Mouse (Mus musculus) lung, embryonic 16.5 days (tissue): Measurements from ENCODE around the gene Mapk7. TPM values are rescaled to one million over a fixed set of nuclear protein-coding genes. Genes with fewer than 3 reads are reported as not detected.

ENCODE experiments used
- ATAC-seq: fragments of 200-750 bp; cut with Nextera tagmentation; 2 replicates; pipeline ENCODE4 v1.8.0; 2017; ENCODE audit warnings: low read depth, mild to moderate bottlenecking, moderate library complexity
- H3K27ac ChIP-seq: fragments of 300-500 bp; sonication (generic); 2 replicates; pipeline ENCODE4 v1.5.1; 2014; ENCODE audit warnings: mild to moderate bottlenecking, control low read depth, low read length
- H3K27me3 ChIP-seq: fragments of 300-500 bp; sonication (generic); 2 replicates; pipeline ENCODE4 v1.6.1; 2014; ENCODE audit warnings: low read depth, low read length, mixed read lengths; ENCODE audit not compliant: control insufficient read depth, insufficient read depth
- H3K36me3 ChIP-seq: fragments of 300-500 bp; sonication (generic); 2 replicates; pipeline ENCODE4 v1.6.1; 2014; ENCODE audit warnings: low read length; ENCODE audit not compliant: control insufficient read depth, insufficient read depth
- H3K4me1 ChIP-seq: fragments of 300-500 bp; sonication (generic); replicated peaks from 2 replicates; pipeline ENCODE4 v1.6.1; 2014; ENCODE audit warnings: low read length, mixed read lengths; ENCODE audit not compliant: control insufficient read depth, insufficient read depth
- H3K4me2 ChIP-seq: fragments of 300-500 bp; sonication (generic); 2 replicates; pipeline ENCODE4 v1.6.1; 2014; ENCODE audit warnings: low read depth, low read length, control low read depth
- H3K4me3 ChIP-seq: fragments of 300-500 bp; sonication (generic); 2 replicates; pipeline ENCODE4 v1.5.1; 2014; ENCODE audit warnings: mild to moderate bottlenecking, low read length, control low read depth
- H3K9ac ChIP-seq: fragments of 300-500 bp; sonication (generic); 2 replicates; pipeline ENCODE4 v1.6.1; 2014; ENCODE audit warnings: low read length, control low read depth
- H3K9me3 ChIP-seq: fragments of 300-500 bp; sonication (generic); 2 replicates; pipeline ENCODE4 v1.6.1; 2016; ENCODE audit warnings: low read length; ENCODE audit not compliant: control insufficient read depth
- WGBS: fragments of 180-500 bp; shearing (Covaris S2); extraction: QIAGEN DNeasy Blood & Tissue Kit; methylation state at CpG from one replicate; pipeline ENCODE4 v1.1.7; 2014; 5-methylcytosine and 5-hydroxymethylcytosine counted together
- polyA plus RNA-seq: library from polyadenylated mRNA; unstranded; fragments of >200 nt; fragmentation: Nextera tagmentation; extraction: Ambion mirVana; gene quantifications from 2 replicates; pipeline ENCODE4 v1.2.1, GENCODE M21; 2015

Gene Mapk7
- polyA plus RNA-seq, 1 experiment from 2014 or later: 61.8 TPM

DNA sequence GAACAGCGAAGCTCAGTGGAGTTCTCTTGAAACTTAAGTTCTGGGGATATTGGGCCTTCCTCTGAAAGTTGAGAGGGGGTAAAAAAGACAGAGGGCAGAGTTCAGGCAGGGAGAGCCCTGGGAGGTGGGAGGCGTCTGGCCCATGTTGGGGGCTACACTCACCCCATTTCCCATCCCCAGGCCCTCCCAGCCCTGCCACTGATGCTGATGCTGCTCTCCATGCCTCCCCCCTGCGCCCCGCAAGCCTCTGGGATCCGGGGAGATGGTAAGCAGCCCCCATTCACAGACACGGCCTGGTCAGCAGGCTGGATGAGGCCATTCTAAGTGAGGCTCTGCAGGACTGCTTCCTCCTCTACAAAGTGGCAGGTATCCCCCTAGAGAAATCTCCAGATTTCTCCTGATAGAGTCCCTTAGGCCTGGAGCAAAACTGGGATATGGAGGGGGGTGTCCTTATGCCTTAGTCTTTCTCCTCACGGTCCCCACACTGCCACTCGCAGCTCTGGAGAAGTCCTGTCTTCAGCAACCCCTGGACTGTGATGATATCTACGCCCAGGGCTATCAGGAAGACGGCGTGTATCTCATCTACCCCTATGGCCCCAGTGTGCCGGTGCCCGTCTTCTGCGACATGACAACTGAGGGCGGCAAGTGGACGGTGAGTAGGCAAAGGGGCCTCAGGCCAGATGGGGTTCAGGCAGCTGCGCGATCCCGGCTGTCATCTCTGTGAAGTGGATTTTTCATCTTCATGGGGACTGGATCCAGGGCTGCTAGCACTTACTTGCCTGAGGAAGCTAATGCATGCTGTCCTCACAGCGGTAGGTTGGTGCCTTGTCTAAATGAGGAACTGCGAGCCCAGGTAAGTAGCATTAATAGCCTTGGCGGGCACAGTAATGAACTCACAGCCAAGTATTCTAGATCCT, 8.4 kb downstream of the Mapk7 start:
- H3K36me3 ChIP-seq: peaks cover 30% of the 10 kb centered on the region
- 51% methylated on average over 22 of the region's 22 CpGs for WGBS
- H3K27me3 ChIP-seq: no peaks in the 10 kb centered on the region
- H3K4me1 ChIP-seq: peaks cover 13% of the 10 kb centered on the region
- peak overlapping the region; percentile 78 for H3K9ac ChIP-seq
- H3K4me3 ChIP-seq: peak overlapping the region; percentile 57
- H3K4me2 ChIP-seq: peak overlapping the region; percentile 35
- H3K27ac ChIP-seq: peak overlapping the region; percentile 97
- no peaks in the 10 kb centered on the region for H3K9me3 ChIP-seq
- no peak for ATAC-seq

DNA sequence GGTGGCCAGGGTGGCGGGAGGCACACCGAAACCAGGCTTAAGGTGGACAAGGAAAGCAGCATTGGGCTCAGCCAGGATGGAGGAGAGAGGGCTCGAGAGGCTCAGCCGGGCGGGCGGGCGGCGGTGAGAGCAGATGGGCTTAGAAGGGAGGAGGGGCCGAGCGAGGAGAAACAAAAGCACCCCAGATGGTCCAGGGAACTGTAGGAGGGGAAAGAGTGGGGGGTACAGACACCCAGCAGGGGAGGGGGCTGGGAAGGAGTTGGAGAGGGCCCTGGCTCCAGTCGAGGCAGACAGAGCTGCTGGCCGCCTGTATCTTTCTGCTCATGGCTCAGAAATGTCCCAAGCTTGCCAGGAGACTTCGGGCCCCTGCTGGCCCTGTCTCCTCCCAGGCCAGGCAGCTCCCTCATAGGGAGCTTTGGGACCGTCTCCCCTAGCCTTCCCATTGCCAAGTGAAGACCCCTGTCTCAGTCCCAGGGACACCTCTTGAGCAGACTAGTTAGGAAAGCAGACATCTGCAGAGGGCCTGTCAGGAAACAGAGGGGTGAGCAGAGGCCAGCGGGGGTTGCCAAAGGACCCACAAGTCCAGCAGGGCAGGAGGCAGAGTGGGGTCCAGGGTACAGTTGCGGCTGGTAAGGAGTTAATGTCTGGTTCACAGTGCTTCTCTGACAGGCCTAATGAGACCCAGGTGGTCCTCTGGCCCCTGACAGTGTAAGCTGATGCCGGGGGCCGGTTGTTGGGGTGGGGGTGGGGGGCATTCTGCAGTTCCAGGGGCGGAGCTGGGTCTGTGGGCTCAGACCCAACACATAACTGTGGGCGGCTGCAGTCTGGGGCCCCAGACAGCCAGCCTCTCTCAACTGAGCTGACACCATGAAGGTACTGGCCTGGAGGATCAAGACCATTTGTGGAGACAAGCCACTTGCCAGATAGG, 9.3 kb downstream of the Mapk7 start, which contains the start of gene Mfap4:
TSS of gene Mfap4 (plus strand) at position 819 of the 928 bp plus-strand sequence.
- peaks cover 21% of the 10 kb centered on the region for H3K36me3 ChIP-seq
- H3K27me3 ChIP-seq: no peaks in the 10 kb centered on the region
- peak within 1 kb of the TSS; percentile 97 for H3K27ac ChIP-seq
- H3K4me1 ChIP-seq: peaks cover 13% of the 10 kb centered on the region; the same call in 1 of the 2 replicates
- no peaks in the 10 kb centered on the region for H3K9me3 ChIP-seq
- peak within 1 kb of the TSS; percentile 78 for H3K9ac ChIP-seq
- peak; percentile 90 for ATAC-seq
- H3K4me2 ChIP-seq: peak within 1 kb of the TSS; percentile 35
- H3K4me3 ChIP-seq: peak within 1 kb of the TSS; percentile 57
- 15% methylated on average over 20 of the region's 20 CpGs for WGBS

DNA sequence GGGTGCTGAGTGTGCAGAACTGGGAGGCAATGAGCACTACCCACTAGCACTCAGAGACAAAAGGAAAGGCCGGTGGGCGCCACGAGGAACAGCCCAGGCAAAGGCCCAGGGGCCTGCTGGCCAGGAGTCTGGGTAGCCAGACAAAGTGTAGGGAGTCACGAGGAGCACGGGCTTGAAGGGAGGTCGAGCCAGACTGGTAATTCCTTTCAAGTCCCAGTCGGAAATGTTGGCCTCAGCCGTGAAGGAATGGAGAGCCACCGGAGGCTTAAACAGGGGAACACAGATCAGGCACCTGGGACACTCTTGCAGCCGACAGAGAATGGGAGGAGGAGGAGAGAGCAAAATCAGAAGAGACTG, 10.0 kb downstream of the Mapk7 start:
- H3K9ac ChIP-seq: peak overlapping the region; percentile 41

DNA sequence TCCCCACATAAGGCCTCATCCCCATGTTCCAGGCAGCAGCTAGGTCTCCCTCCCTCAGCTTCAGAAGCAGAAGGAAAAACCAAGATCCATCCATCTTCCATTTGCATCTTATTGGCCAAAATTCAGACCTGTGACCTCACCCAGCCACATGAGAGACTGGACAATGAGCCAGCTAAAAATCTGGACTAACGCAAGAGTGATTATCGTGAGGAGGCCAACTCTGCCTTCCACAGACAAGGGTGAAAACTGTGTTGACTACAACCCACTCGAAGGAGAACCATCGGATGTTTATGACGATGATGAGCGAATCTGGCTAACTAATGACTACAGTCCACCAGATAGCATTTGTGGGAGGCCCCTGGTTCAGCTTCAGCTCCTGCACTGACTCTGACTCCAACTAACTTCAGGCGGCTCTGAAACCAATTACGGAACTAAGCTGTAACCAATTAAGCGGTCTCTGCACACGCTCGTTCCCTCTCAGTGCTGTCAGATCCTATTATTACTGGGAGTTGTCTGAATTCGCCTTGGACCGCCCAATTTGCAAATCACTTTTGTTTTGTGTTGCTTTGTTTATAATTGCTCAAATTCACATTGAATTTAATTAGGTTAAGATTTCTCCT, 10.9 kb downstream of the Mapk7 start:
- peaks cover 5% of the 10 kb centered on the region for H3K36me3 ChIP-seq
- H3K4me1 ChIP-seq: peaks cover 12% of the 10 kb centered on the region; the same call in 1 of the 2 replicates
- no peak overlapping the region for H3K4me3 ChIP-seq
- no peak overlapping the region for H3K9ac ChIP-seq
- no peaks in the 10 kb centered on the region for H3K27me3 ChIP-seq
- H3K9me3 ChIP-seq: no peaks in the 10 kb centered on the region
- H3K4me2 ChIP-seq: no peak overlapping the region
- no peak for ATAC-seq
- H3K27ac ChIP-seq: peak overlapping the region; percentile 97
- 77% methylated on average over 13 of the region's 13 CpGs for WGBS

More for the DNA sequence above, 10.0 kb downstream of the Mapk7 start:
- ATAC-seq: no peak
- Histone ChIP-seq H3K36me3 (peaks cover 14% of the 10 kb centered on the region), H3K4me2 (peak overlapping the region; percentile 34), H3K27me3 (no peaks in the 10 kb centered on the region), H3K4me1 (peaks cover 13% of the 10 kb centered on the region; the same call in 1 of the 2 replicates), H3K27ac (peak overlapping the region; percentile 97), H3K4me3 (peak overlapping the region; percentile 7), H3K9me3 (no peaks in the 10 kb centered on the region)
- WGBS: 20% methylated on average over 10 of the region's 10 CpGs

DNA sequence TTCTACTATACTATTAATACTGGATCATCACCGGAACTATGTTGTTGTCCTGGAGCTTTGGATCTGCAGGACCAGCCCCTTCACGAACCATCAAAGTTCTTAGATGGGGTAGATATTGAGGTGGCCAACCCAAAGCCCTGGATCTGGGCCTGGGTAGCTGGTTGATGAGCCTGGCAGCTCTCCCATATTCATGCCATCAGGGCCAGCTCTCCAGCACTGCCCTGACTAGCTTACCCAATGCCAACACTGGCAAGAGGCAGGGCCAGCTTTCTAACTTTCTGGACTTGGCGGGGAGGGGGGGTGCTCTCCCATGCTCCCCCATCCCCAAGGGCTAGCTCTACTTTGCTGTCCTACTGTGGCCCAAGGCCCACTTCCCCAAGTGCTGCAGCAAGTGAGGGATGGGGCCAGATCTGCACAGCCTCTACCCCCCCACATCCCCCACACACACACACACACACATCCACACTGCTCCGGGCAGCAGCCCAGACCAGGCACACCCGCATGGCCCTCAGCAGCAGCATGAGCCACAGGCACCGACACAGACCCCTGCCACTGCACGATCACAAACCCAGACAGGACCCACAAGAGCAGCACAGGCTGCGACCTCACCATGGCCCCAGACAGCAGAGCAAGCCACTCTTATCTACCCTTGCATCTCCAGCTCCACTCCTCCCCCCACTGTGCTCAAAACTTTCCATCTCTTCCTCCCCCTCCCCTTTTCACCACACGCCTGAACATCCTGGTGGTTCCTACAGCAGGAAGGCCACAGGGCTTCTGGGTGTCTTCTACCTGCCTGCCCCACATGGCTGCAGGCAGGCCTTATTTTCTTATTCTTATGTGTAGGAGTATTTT, 12.7 kb downstream of the Mapk7 start:
- no peaks in the 10 kb centered on the region for H3K9me3 ChIP-seq
- 0 out of 2 replicates have a peak overlapping the region, but pooled peaks have one; percentile 9 for H3K9ac ChIP-seq
- no peak overlapping the region for H3K27ac ChIP-seq
- no peak overlapping the region for H3K4me2 ChIP-seq
- WGBS: 43% methylated on average over 9 of the region's 9 CpGs
- no peak for ATAC-seq
- no peaks in the 10 kb centered on the region for H3K36me3 ChIP-seq
- H3K4me1 ChIP-seq: peaks cover 10% of the 10 kb centered on the region; the same call in 1 of the 2 replicates
- no peak overlapping the region for H3K4me3 ChIP-seq
- no peaks in the 10 kb centered on the region for H3K27me3 ChIP-seq

- H3K27me3 ChIP-seq: no peaks in the 10 kb centered on the region
- no peak overlapping the region for H3K4me2 ChIP-seq
- no peak overlapping the region for H3K9ac ChIP-seq
- WGBS: 80% methylated on average over 4 of the region's 4 CpGs
- ATAC-seq: no peak
- peaks cover 10% of the 10 kb centered on the region; the same call in 1 of the 2 replicates for H3K4me1 ChIP-seq
- H3K4me3 ChIP-seq: no peak overlapping the region
- H3K9me3 ChIP-seq: no peaks in the 10 kb centered on the region
- no peak overlapping the region for H3K27ac ChIP-seq
- no peaks in the 10 kb centered on the region for H3K36me3 ChIP-seq
These were observed 15.4 kb downstream of the Mapk7 start for GRCm38 (mm10) chr11:61478788-61479187.

- no peak for ATAC-seq
- WGBS: 49% methylated on average over 17 of the region's 17 CpGs
- H3K4me3 ChIP-seq: peak overlapping the region; percentile 34
- peaks cover 10% of the 10 kb centered on the region; the same call in 1 of the 2 replicates for H3K4me1 ChIP-seq
- no peaks in the 10 kb centered on the region for H3K9me3 ChIP-seq
- H3K4me2 ChIP-seq: peak overlapping the region; percentile 47
- H3K27me3 ChIP-seq: no peaks in the 10 kb centered on the region
- no peak overlapping the region for H3K27ac ChIP-seq
- no peaks in the 10 kb centered on the region for H3K36me3 ChIP-seq
- no peak overlapping the region for H3K9ac ChIP-seq
These were observed 16.4 kb downstream of the Mapk7 start for GRCm38 (mm10) chr11:61477566-61478508.
